Mouse (Mus musculus) CH12.LX (cell line): Measurements from ENCODE around the gene Chst8. TPM values are rescaled to one million over a fixed set of nuclear protein-coding genes. Genes with fewer than 3 reads are reported as not detected.

Source experiments
- DNase-seq: peaks from one replicate; pipeline ENCODE4 v3.0.0-alpha.2; 2013; ENCODE audit errors: extremely low read depth
- H3K27ac ChIP-seq: 2 replicates; pipeline ENCODE4 v1.5.1; 2012; ENCODE audit warnings: low read depth, mild to moderate bottlenecking, control low read depth, moderate library complexity; ENCODE audit not compliant: insufficient read depth
- H3K27me3 ChIP-seq: replicated peaks from 2 replicates; pipeline ENCODE3; 2012; ENCODE audit warnings: inconsistent platforms
- H3K36me3 ChIP-seq, 2 experiments: replicated peaks in 1 of 2; 2 replicates each; pipeline versions ENCODE3 to v1.6.1; 2012; ENCODE audit warnings: inconsistent platforms in 1 of 2, low read length in 1 of 2, mild to moderate bottlenecking in 1 of 2, mixed read lengths in 1 of 2, moderate library complexity in 1 of 2; ENCODE audit not compliant: control insufficient read depth in 1 of 2, insufficient read depth in 1 of 2
- H3K4me1 ChIP-seq, 2 experiments: 2 replicates each; pipeline ENCODE4 v1.6.1; 2012; ENCODE audit warnings: inconsistent platforms in 1 of 2, moderate library complexity in 1 of 2; ENCODE audit not compliant: insufficient read depth in 2 of 2, control insufficient read depth in 1 of 2
- H3K4me2 ChIP-seq: 2 replicates; pipeline ENCODE4 v1.6.1; 2012; ENCODE audit warnings: low read depth, mild to moderate bottlenecking, control low read depth; ENCODE audit not compliant: poor library complexity, insufficient read depth, severe bottlenecking
- H3K4me3 ChIP-seq, 3 experiments: fragments of 150-350 bp in 1 of 3; sonication (generic) in 1 of 3; replicated peaks in 1 of 3; 2 replicates each; pipeline versions ENCODE3 to v1.5.1; 2011 to 2012; ENCODE audit warnings: low read depth in 2 of 3, low read length in 2 of 3, mild to moderate bottlenecking in 2 of 3, moderate library complexity in 2 of 3, control low read depth in 1 of 3, improper control_type of control experiment in 1 of 3, inconsistent platforms in 1 of 3, mixed read lengths in 1 of 3; ENCODE audit not compliant: poor library complexity in 1 of 3
- H3K79me2 ChIP-seq: replicated peaks from 2 replicates; pipeline ENCODE4 v1.6.1; 2012; ENCODE audit warnings: mild to moderate bottlenecking, moderate library complexity; ENCODE audit not compliant: control insufficient read depth, poor library complexity, insufficient read depth, severe bottlenecking; ENCODE audit errors: extremely low read depth
- H3K9ac ChIP-seq: 2 replicates; pipeline ENCODE4 v1.6.1; 2012; ENCODE audit warnings: low read depth, mild to moderate bottlenecking, control low read depth, moderate library complexity; ENCODE audit not compliant: insufficient read depth
- H3K9me3 ChIP-seq: replicated peaks from 2 replicates; pipeline ENCODE3; 2012; ENCODE audit warnings: low read length, inconsistent platforms, mixed read lengths
- BHLHE40 ChIP-seq: IDR thresholded peaks from 2 replicates; pipeline ENCODE4 v1.6.1; 2011; ENCODE audit warnings: mild to moderate bottlenecking, low read depth, low read length, improper control_type of control experiment
- CHD1 ChIP-seq: IDR thresholded peaks from 2 replicates; pipeline ENCODE4 v1.6.1; 2012; ENCODE audit warnings: low read depth, low read length, improper control_type of control experiment, inconsistent platforms
- CHD2 ChIP-seq: IDR thresholded peaks from 2 replicates; pipeline ENCODE4 v1.6.1; 2011; ENCODE audit warnings: low read length, improper control_type of control experiment
- E2F4 ChIP-seq: IDR thresholded peaks from 2 replicates; pipeline ENCODE4 v1.6.1; 2011; ENCODE audit warnings: low read depth, low read length, improper control_type of control experiment; ENCODE audit not compliant: insufficient replicate concordance
- ETS1 ChIP-seq: conservative IDR thresholded peaks from 2 replicates; pipeline ENCODE4 v1.6.1; 2012; ENCODE audit warnings: low read depth, mild to moderate bottlenecking, inconsistent platforms, low read length, improper control_type of control experiment, moderate library complexity
- GABPA ChIP-seq: IDR thresholded peaks from 2 replicates; pipeline ENCODE4 v1.6.1; 2012; ENCODE audit warnings: low read depth, low read length, improper control_type of control experiment, inconsistent platforms; ENCODE audit not compliant: insufficient replicate concordance
- JUN ChIP-seq: IDR thresholded peaks from 2 replicates; pipeline ENCODE4 v1.6.1; 2011; ENCODE audit warnings: low read depth, mild to moderate bottlenecking, low read length, improper control_type of control experiment, moderate library complexity; ENCODE audit not compliant: insufficient read depth
- MAFK ChIP-seq: IDR thresholded peaks from 2 replicates; pipeline ENCODE4 v1.6.1; 2011; ENCODE audit warnings: low read length, improper control_type of control experiment; ENCODE audit not compliant: insufficient replicate concordance
- MAX ChIP-seq: IDR thresholded peaks from 2 replicates; pipeline ENCODE4 v1.6.1; 2011; ENCODE audit warnings: low read length, improper control_type of control experiment
- MXI1 ChIP-seq: IDR thresholded peaks from 2 replicates; pipeline ENCODE4 v1.6.1; 2011; ENCODE audit warnings: mild to moderate bottlenecking, low read depth, low read length, improper control_type of control experiment
- NELFE ChIP-seq: IDR thresholded peaks from 2 replicates; pipeline ENCODE4 v1.6.1; 2011; ENCODE audit warnings: low read depth, low read length, improper control_type of control experiment
- NRF1 ChIP-seq: IDR thresholded peaks from 2 replicates; pipeline ENCODE4 v1.6.1; 2014; ENCODE audit warnings: low read depth, mild to moderate bottlenecking, inconsistent platforms, low read length, improper control_type of control experiment, moderate library complexity
- POLR2AphosphoS2 ChIP-seq: IDR thresholded peaks from 2 replicates; pipeline ENCODE4 v1.6.1; 2011; ENCODE audit warnings: low read depth, low read length, improper control_type of control experiment
- RAD21 ChIP-seq: IDR thresholded peaks from 2 replicates; pipeline ENCODE4 v1.6.1; 2011; ENCODE audit warnings: low read depth, mild to moderate bottlenecking, low read length, improper control_type of control experiment, moderate library complexity
- TCF12 ChIP-seq: IDR thresholded peaks from 2 replicates; pipeline ENCODE4 v1.6.1; 2014; ENCODE audit warnings: low read depth, mild to moderate bottlenecking, inconsistent platforms, low read length, improper control_type of control experiment
- UBTF ChIP-seq: IDR thresholded peaks from 2 replicates; pipeline ENCODE4 v1.6.1; 2012; ENCODE audit warnings: low read depth, mild to moderate bottlenecking, inconsistent platforms, low read length, improper control_type of control experiment, moderate library complexity
- USF2 ChIP-seq: conservative IDR thresholded peaks from 2 replicates; pipeline ENCODE4 v1.6.1; 2011; ENCODE audit warnings: low read depth, low read length, improper control_type of control experiment
- ZC3H11A ChIP-seq: IDR thresholded peaks from 2 replicates; pipeline ENCODE4 v1.6.1; 2012; ENCODE audit warnings: low read depth, mild to moderate bottlenecking, inconsistent platforms, low read length, improper control_type of control experiment
- ZKSCAN1 ChIP-seq: IDR thresholded peaks from 2 replicates; pipeline ENCODE4 v1.6.1; 2012; ENCODE audit warnings: low read depth, inconsistent platforms, low read length, improper control_type of control experiment, borderline replicate concordance
- dilution Hi-C: fragments of 300-500 bp; cut with MboI; formaldehyde crosslinking; loops from 2 replicates; pipeline ENCODE4 v1.14.3; 2020; ENCODE audit warnings: low sequenced_read_pairs; ENCODE audit not compliant: extremely low pct_unique_long_range_greater_than_20kb, extremely low pct_ligation_motif_present
- in situ Hi-C: fragments of 300-500 bp; cut with MboI; formaldehyde crosslinking; loops from 3 replicates; pipeline ENCODE4 v1.14.3; 2019; ENCODE audit warnings: low sequenced_read_pairs, low pct_ligation_motif_present, low pct_unique_long_range_greater_than_20kb, mixed read lengths
- polyA plus RNA-seq: library from polyadenylated mRNA; unstranded; fragments of >175 nt; gene quantifications from 2 replicates; pipeline ENCODE4 v1.2.1, GENCODE M21; 2012; ENCODE audit warnings: low read depth; ENCODE audit not compliant: insufficient read length
- total RNA-seq, 2 experiments: library from RNA; depleted of rRNA; stranded (reverse); fragments of 300-350 nt in 1 of 2; fragments of >200 nt in 1 of 2; gene quantifications; 2 replicates each; pipeline ENCODE4 v1.2.3; 2012 to 2014

Gene Chst8
- total and polyA plus RNA-seq, 3 experiments = 0.13 to 0.27 (median 0.16) TPM

DNA sequence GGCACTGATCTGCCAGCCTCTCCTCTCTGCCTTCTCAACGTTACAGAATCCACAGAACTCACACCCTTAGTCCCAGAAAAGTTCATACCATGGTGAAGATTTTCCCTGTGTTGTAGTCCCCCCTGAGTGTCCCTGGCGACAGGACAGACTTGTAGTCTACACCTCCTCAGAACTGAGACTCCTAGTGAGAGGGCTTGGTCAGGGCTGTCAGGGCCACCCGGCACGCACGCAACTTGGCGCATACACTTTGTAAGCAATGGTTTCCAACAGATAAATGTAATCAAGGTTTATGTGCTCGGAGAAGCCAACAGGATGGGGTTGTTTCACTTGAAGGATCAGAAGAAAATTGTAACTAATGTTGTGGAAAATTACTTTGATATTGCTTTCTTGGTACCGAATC is 67.5 kb downstream of the Chst8 start:
- Histone ChIP-seq H3K4me1 (peaks cover 21 to 51% of the 10 kb centered on the region in 2 experiments), H3K27ac (peak overlapping the region; percentile 31; the same call in 1 of the 2 replicates), H3K9ac (no peak overlapping the region), H3K27me3 (no peaks in the 10 kb centered on the region), H3K36me3 (no peaks in the 10 kb centered on the region), H3K4me2 (peak overlapping the region; percentile 16; the same call in 1 of the 2 replicates)
- dilution Hi-C loops = no loop called here
- in situ Hi-C loops = no loop called here
- TF ChIP-seq CHD1 (no peak), CHD2 (no peak), MAX (no peak), RAD21 (no peak), MXI1 (no peak), MAFK (no peak), BHLHE40 (no peak), ETS1 (no peak), ZKSCAN1 (no peak), UBTF (no peak), GABPA (no peak)
- TF ChIP-seq, all 38 proteins: peak for 0
- Histone ChIP-seq H3K79me2 (no peaks in the 10 kb centered on the region), H3K9me3 (peaks cover 3% of the 10 kb centered on the region), H3K4me3 (peak overlapping the region; percentile 13 to 36 (median 36))
- DNase-seq = no peak

DNA sequence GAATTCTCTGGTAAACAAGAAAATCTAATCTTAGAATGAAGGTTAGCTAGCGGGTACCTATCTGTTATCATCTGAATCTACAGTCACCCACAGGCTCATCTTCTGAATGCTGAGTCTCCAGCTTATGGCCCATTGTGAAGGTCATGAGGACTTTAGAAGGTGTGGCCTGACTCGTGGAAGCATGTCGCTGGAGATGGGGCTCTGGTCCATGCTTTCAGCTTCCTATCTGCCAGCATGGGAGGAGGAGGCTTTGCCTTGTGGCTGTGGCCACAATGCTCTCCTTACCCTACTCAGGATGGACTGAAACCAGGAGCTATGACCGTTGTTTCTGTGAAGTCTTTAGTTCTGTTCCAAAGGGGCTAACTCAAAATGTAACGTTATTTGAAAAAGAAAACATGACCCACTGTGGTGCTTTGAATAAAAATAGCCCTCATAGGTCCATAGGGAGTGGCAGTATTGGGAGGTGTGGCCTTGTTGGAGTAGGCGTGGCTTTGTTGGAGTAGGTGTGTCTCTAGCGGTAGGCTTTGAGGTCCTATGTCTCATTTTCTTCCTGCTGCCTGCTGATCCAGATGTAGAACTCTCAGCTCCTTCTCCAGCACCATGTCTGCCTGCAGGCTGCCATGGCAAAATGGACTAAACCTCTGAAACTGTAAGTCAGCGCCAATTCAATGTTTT is 69.0 kb downstream of the Chst8 start:
- Histone ChIP-seq H3K36me3 (no peaks in the 10 kb centered on the region), H3K4me2 (no peak overlapping the region), H3K9me3 (no peaks in the 10 kb centered on the region), H3K79me2 (no peaks in the 10 kb centered on the region), H3K27me3 (no peaks in the 10 kb centered on the region), H3K27ac (no peak overlapping the region), H3K9ac (no peak overlapping the region), H3K4me3 (peak overlapping the region in 1 of 3 experiments; percentile 39), H3K4me1 (peaks cover 18 to 46% of the 10 kb centered on the region in 2 experiments)
- no peak for TF ChIP-seq POLR2AphosphoS2
- TF ChIP-seq GABPA = no peak
- no peak for TF ChIP-seq ZC3H11A
- TF ChIP-seq USF2 = no peak
- TF ChIP-seq NELFE = no peak
- TF ChIP-seq TCF12 = no peak
- TF ChIP-seq CHD1 = no peak
- TF ChIP-seq ZKSCAN1 = no peak
- no peak for TF ChIP-seq E2F4
- no peak for TF ChIP-seq NRF1
- TF ChIP-seq RAD21 = no peak
- TF ChIP-seq UBTF = no peak
- no peak for TF ChIP-seq BHLHE40
- no peak for TF ChIP-seq JUN
- in situ Hi-C loops (no loop called here), dilution Hi-C loops (no loop called here)
- peak; percentile 37 for DNase-seq
